Mouse (Mus musculus) cortical plate, adult 2 months (tissue): ENCODE results near the gene Topaz1.

Source experiments
- CTCF ChIP-seq: fragments of 200-500 bp; IDR thresholded peaks from 2 replicates; pipeline ENCODE4 v1.5.1; 2011; ENCODE audit warnings: mild to moderate bottlenecking, control low read depth, low read length; ENCODE audit not compliant: insufficient read depth; ENCODE audit errors: extremely low read depth
- POLR2A ChIP-seq: fragments of 200-500 bp; IDR thresholded peaks from 2 replicates; pipeline ENCODE4 v1.6.1; 2011; ENCODE audit warnings: mild to moderate bottlenecking, low read length, control low read depth; ENCODE audit not compliant: insufficient read depth; ENCODE audit errors: extremely low read depth

DNA sequence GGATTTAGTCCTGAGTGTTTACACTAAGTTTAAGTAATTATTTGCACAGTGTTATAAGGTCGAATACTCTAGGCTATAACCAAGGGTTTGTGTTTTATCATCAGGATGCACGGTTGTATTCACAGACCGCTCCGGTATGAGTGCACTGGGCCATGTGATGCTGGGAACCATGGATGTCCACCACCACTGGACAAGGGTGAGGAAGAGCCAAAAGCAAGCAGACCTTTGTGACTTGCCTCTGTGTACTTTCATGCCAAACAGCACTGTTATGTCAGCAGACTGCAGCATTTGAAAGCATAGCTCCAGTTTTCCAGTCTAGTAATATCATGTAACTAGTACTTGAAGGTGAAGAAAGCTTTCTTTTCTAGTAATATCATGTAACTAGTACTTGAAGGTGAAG lies 79.6 kb downstream of the Topaz1 start:
- TF ChIP-seq CTCF (no peak), POLR2A (no peak)
